Mouse (Mus musculus) left cerebral cortex, postnatal 4 days (tissue): ENCODE data around the gene Npr1. TPM values are rescaled to one million over a fixed set of nuclear protein-coding genes. Genes with fewer than 3 reads are reported as not detected.
A peak's percentile ranks its signal among the peaks of the same experiment; 100 is the strongest.

Experiments
- DNase-seq: peaks from one replicate; pipeline ENCODE4 v3.0.0-alpha.2; 2022
- intact Hi-C: fragments of 180-260 bp; cut with DNase I; formaldehyde crosslinking; loops from one replicate; pipeline ENCODE4 v1.15.1; 2025
- total RNA-seq, 2 experiments: library from RNA; stranded (reverse); gene quantifications; 2 replicates each; pipeline ENCODE4 v1.2.3; 2021

The Npr1 gene
- total RNA-seq: 1 to 10 TPM; 3.1 to 3.8 TPM

GRCm38 (mm10) chr3:90465686-90466310 is at the start of gene Npr1:
Npr1 (minus strand) TSS chr3:90465866.
- intact Hi-C loops: loop anchor here (5.0 kb wide), 2 partner anchors 38 to 53 kb away; no protein-coding TSS in a partner anchor
- DNase-seq: peak; percentile 38

- intact Hi-C loops: no loop called here
- DNase-seq: no peak
Measured at GRCm38 (mm10) chr3:90515242-90515641, 49.6 kb upstream of the Npr1 start.

- DNase-seq: no peak
- intact Hi-C loops: no loop called here
Measured at GRCm38 (mm10) chr3:90514691-90515090, 49.0 kb upstream of the Npr1 start.

GRCm38 (mm10) chr3:90513796-90514590 is 48.3 kb upstream of the Npr1 start, which contains the start of the genes S100a1 and S100a13:
S100a1 (minus strand) TSS chr3:90514392.
S100a13 (plus strand) TSS chr3:90514435.
- intact Hi-C loops: no loop called here
- no peak for DNase-seq

- intact Hi-C loops: no loop called here
Measured at GRCm38 (mm10) chr3:90512948-90513642, 47.4 kb upstream of the Npr1 start.

GRCm38 (mm10) chr3:90512276-90512675 is 46.6 kb upstream of the Npr1 start:
- intact Hi-C loops: no loop called here

More at GRCm38 (mm10) chr3:90512948-90513642, 47.4 kb upstream of the Npr1 start:
- no peak for DNase-seq

GRCm38 (mm10) chr3:90509747-90510123 is 44.1 kb upstream of the Npr1 start:
- intact Hi-C loops: loop anchor here (10.0 kb wide), 1 partner anchor 115 kb away; no protein-coding TSS in a partner anchor
- no peak for DNase-seq

More at GRCm38 (mm10) chr3:90512276-90512675, 46.6 kb upstream of the Npr1 start:
- DNase-seq: no peak

GRCm38 (mm10) chr3:90508950-90509746 is 43.5 kb upstream of the Npr1 start, which contains the start of gene Chtop:
Chtop (minus strand) TSS chr3:90509498.
- DNase-seq: peak; percentile 100
- intact Hi-C loops: loop anchor here (10.0 kb wide), 1 partner anchor 116 kb away; no protein-coding TSS in a partner anchor

- DNase-seq: no peak
- intact Hi-C loops: loop anchor here (10.0 kb wide), 1 partner anchor 116 kb away; no protein-coding TSS in a partner anchor
Measured at GRCm38 (mm10) chr3:90508287-90508949, 42.8 kb upstream of the Npr1 start.

- intact Hi-C loops: loop anchor here (10.0 kb wide), 1 partner anchor 118 kb away; no protein-coding TSS in a partner anchor
- no peak for DNase-seq
Measured at GRCm38 (mm10) chr3:90506362-90506761, 40.7 kb upstream of the Npr1 start.

GRCm38 (mm10) chr3:90505216-90505615 is 39.5 kb upstream of the Npr1 start:
- no peak for DNase-seq
- intact Hi-C loops: loop anchor here (10.0 kb wide), 1 partner anchor 120 kb away; no protein-coding TSS in a partner anchor

GRCm38 (mm10) chr3:90503444-90503843 is 37.8 kb upstream of the Npr1 start:
- intact Hi-C loops: loop anchor here (10.0 kb wide), 1 partner anchor 121 kb away; no protein-coding TSS in a partner anchor
- DNase-seq: no peak

- DNase-seq: no peak
- intact Hi-C loops: no loop called here
Measured at GRCm38 (mm10) chr3:90497597-90497996, 31.9 kb upstream of the Npr1 start.

- intact Hi-C loops: no loop called here
- DNase-seq: no peak
Measured at GRCm38 (mm10) chr3:90495850-90496525, 30.3 kb upstream of the Npr1 start.

GRCm38 (mm10) chr3:90493831-90494540 is 28.3 kb upstream of the Npr1 start:
- DNase-seq: no peak
- intact Hi-C loops: loop anchor here (5.0 kb wide), 2 partner anchors 158 to 213 kb away; partner anchors contain the start of gene S100a7a

GRCm38 (mm10) chr3:90491350-90491749 is 25.7 kb upstream of the Npr1 start:
- DNase-seq: no peak
- intact Hi-C loops: loop anchor here (5.0 kb wide), 2 partner anchors 161 to 216 kb away; partner anchors contain the start of gene S100a7a

GRCm38 (mm10) chr3:90490696-90491256 is 25.1 kb upstream of the Npr1 start, which contains the start of gene Snapin:
Snapin (minus strand) TSS chr3:90491033.
- intact Hi-C loops: loop anchor here (5.0 kb wide), 2 partner anchors 162 to 217 kb away; partner anchors contain the start of gene S100a7a
- peak; percentile 96 for DNase-seq
